Mouse (Mus musculus) splenic B cell, adult 2 months (primary cell): ENCODE results near the gene Rnf39.

Experiments
- DNase-seq: peaks from one replicate; pipeline ENCODE4 v3.0.0-alpha.2; 2011; ENCODE audit warnings: low read depth, low spot score
- H3K27me3 ChIP-seq: 2 replicates; pipeline ENCODE4 v1.6.1; 2012; ENCODE audit warnings: mild to moderate bottlenecking, low read length, moderate library complexity, mixed read lengths; ENCODE audit not compliant: control insufficient read depth, poor library complexity, insufficient read depth, severe bottlenecking
- H3K36me3 ChIP-seq: 2 replicates; pipeline ENCODE4 v1.6.1; 2012; ENCODE audit warnings: mild to moderate bottlenecking, low read length, moderate library complexity, mixed read lengths; ENCODE audit not compliant: control insufficient read depth, poor library complexity, insufficient read depth, severe bottlenecking

Gene Rnf39

GRCm38 (mm10) chr17:36922715-36923114, 20.0 kb upstream of the Rnf39 start:
- no peak for DNase-seq
- H3K36me3 ChIP-seq: no peaks in the 10 kb centered on the region

DNA sequence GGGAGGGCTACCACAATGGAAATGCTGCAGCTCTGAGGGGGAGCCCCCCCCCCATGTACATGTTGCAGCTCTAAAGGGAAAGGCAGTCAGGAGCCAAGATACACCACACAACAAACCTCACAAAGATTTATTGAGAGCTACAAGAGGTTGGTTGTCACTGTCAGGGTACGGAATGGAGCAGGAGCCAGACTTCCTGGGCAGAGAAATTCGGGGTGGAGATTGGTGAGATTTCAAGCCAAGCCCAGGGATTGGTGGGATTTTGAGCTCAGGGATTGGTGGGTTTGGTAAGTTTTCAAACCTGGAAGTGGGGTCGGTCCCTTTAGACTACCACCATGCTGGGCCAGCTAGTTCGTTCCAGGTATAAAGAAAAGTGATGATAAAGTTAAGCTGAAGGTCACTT, 19.2 kb upstream of the Rnf39 start:
- Histone ChIP-seq H3K36me3 (no peaks in the 10 kb centered on the region), H3K27me3 (no peaks in the 10 kb centered on the region)
- DNase-seq: no peak

More at GRCm38 (mm10) chr17:36922715-36923114, 20.0 kb upstream of the Rnf39 start:
- no peaks in the 10 kb centered on the region for H3K27me3 ChIP-seq

GRCm38 (mm10) chr17:36927496-36928120, 15.1 kb upstream of the Rnf39 start:
- no peaks in the 10 kb centered on the region for H3K27me3 ChIP-seq
- no peak for DNase-seq
- H3K36me3 ChIP-seq: no peaks in the 10 kb centered on the region

GRCm38 (mm10) chr17:36929236-36929932, 13.3 kb upstream of the Rnf39 start:
- H3K27me3 ChIP-seq: no peaks in the 10 kb centered on the region
- DNase-seq: no peak
- no peaks in the 10 kb centered on the region for H3K36me3 ChIP-seq

- no peaks in the 10 kb centered on the region for H3K27me3 ChIP-seq
Measured at GRCm38 (mm10) chr17:36930233-36930632, 12.5 kb upstream of the Rnf39 start.

DNA sequence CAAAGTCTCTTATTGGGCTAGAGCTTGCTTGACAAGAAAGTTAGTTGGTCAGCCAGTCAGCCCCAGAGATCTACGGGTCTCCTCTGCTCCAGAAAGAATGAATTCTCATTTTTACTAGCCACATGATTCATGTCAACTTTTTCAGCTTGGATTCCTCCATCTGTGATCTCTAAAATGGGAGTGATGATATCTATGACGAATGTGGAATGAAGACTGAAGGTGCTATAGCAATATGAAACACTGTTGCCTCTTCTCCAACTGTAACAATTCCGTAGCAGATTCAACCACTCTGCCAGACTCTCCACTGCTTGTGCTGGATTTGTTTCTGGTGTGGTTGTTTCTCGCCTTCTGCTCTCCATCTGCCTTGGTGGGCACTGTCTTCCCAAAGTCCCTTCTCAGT, 11.6 kb upstream of the Rnf39 start:
- no peak for DNase-seq
- no peaks in the 10 kb centered on the region for H3K27me3 ChIP-seq
- H3K36me3 ChIP-seq: no peaks in the 10 kb centered on the region

More at GRCm38 (mm10) chr17:36930233-36930632, 12.5 kb upstream of the Rnf39 start:
- no peaks in the 10 kb centered on the region for H3K36me3 ChIP-seq
- DNase-seq: no peak

- no peaks in the 10 kb centered on the region for H3K36me3 ChIP-seq
- H3K27me3 ChIP-seq: no peaks in the 10 kb centered on the region
- DNase-seq: no peak
Measured at GRCm38 (mm10) chr17:36931806-36932205, 10.9 kb upstream of the Rnf39 start.

DNA sequence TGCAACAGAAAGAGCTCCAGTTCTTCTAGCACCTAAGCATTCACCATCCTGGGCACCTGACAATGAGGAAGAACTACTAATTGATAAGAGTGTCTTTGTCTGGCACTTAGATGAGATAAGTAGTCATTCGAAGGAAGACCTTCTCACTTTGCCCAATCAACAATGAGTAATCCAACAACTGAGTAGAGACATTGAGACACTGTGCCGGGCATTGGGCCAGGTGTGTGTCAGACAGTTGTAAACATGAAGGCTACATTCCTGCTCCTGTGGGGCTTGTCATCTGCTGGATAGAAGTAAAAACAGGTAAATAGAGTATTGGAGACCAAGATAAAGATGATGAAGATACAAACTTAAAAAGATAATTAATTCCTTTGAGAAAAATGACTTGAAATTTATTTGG, 4.7 kb upstream of the Rnf39 start:
- no peak for DNase-seq
- no peaks in the 10 kb centered on the region for H3K27me3 ChIP-seq
- H3K36me3 ChIP-seq: no peaks in the 10 kb centered on the region

- no peak for DNase-seq
- H3K36me3 ChIP-seq: no peaks in the 10 kb centered on the region
- no peaks in the 10 kb centered on the region for H3K27me3 ChIP-seq
Measured at GRCm38 (mm10) chr17:36942391-36942790, 327 bp upstream of the Rnf39 start.

DNA sequence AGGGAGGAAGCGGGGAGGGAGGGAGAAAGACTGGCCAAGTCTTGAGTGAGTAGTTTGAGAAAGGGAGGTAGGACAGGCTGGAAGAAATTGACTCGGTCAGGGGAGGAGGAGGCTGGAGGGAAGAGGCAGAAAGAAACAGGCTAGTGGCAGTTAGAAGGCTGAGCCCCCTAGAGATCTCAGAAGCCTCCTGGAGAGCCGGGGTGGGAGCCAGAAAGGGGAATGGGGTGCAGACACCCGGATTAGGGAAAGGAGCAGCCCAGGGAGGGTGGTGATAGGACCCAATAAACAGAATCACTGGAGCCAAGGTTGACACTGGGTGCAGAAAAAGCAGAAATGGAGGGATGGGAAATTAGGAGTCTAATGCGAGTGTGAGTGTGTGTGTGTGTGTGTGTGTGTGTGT, 973 bp downstream of the Rnf39 start:
- Histone ChIP-seq H3K27me3 (no peaks in the 10 kb centered on the region), H3K36me3 (no peaks in the 10 kb centered on the region)
- no peak for DNase-seq

GRCm38 (mm10) chr17:36944121-36944775, 1.5 kb downstream of the Rnf39 start:
- peak; percentile 23 for DNase-seq
- Histone ChIP-seq H3K27me3 (no peaks in the 10 kb centered on the region), H3K36me3 (no peaks in the 10 kb centered on the region; the same call in 1 of the 2 replicates)

GRCm38 (mm10) chr17:36947051-36947819, 4.5 kb downstream of the Rnf39 start:
- no peaks in the 10 kb centered on the region for H3K27me3 ChIP-seq
- no peaks in the 10 kb centered on the region; the same call in 1 of the 2 replicates for H3K36me3 ChIP-seq
- peak; percentile 38 for DNase-seq

DNA sequence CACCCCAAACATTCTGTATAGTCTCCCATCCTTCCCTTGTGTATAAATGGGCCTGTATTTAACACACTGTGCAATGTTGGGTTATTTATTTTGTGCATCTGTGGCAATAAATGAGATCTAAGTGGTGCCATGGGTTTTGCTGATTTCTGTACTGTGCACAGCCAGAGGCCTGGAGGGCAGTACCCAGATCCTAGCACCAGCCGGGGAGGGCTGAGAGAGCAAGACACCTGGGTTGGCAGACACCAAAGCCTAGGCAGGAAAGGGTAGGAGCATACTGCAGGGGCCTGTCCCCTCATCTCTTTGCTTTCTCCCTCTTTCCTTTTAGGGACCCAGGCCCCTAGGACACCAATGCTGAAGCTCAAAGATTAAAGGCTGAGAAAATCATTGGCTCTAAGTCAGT, 5.6 kb downstream of the Rnf39 start:
- Histone ChIP-seq H3K36me3 (no peaks in the 10 kb centered on the region; the same call in 1 of the 2 replicates), H3K27me3 (no peaks in the 10 kb centered on the region)
- DNase-seq: no peak

DNA sequence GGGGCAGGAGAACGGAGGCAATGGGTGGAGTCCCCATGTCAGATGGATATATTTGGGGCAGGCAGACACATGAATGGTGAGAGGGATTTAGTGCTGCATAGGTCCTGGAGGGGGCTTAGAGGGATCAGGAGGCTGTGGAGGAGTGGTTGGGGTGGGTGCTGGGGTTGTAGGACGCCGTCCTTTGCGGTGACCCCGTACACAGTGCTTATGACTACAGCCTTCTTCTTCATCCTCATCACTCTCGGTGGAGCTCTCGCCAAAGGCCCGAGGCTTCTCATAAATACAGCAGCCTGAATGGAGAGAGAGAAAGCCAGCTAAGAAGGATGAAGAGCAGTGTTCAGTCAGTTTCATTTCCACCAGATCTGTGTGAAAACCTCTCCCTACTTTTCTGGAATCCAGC, 6.5 kb downstream of the Rnf39 start:
- no peaks in the 10 kb centered on the region; the same call in 1 of the 2 replicates for H3K36me3 ChIP-seq
- H3K27me3 ChIP-seq: no peaks in the 10 kb centered on the region

More for the DNA sequence above, 6.5 kb downstream of the Rnf39 start:
- DNase-seq: no peak
